Mouse (Mus musculus): Measurements from ENCODE around the gene Thsd7a.
A peak's percentile ranks its signal among the peaks of the same experiment; 100 is the strongest.

Gene Thsd7a

DNA sequence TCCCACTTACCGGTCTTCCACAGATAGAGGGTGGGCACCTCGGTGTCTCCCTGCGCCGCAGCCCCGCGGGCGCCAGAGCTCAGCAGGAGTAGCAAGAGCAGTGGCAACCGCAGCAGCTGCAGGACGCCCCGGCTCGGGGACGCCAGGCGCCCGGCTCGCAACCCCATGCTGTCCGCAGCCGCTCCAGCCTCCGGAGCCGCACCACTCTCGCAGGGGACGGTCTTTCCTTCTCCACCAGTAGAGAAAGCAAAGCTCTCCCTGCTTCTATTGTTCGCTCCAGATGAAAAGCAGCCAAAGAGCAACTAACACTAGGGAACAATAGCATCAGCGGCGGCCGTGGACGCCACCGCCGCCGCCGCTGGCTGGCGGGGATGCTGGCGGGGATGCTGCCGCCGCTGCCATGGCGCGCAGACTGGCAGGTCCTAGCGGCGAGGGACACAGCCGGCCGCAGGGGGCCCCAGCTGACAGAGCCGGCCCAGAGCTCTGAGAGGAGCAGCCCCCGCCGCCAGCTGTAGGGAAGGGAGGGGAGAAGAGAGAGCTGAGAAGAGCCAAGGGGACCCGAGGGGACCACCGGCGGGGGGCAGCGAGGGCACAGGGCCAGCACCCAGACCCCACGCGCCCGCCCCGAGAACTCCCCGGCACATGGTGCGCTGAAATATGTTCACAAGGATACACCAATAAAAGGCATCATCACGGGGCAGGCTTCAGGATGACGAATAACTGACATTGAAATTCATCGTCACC is at the start of gene Thsd7a:
Gene Thsd7a (minus strand): TSS at position 624 of the 744 bp plus-strand sequence.
- peak; percentile 55 to 66 for DNase-seq

DNA sequence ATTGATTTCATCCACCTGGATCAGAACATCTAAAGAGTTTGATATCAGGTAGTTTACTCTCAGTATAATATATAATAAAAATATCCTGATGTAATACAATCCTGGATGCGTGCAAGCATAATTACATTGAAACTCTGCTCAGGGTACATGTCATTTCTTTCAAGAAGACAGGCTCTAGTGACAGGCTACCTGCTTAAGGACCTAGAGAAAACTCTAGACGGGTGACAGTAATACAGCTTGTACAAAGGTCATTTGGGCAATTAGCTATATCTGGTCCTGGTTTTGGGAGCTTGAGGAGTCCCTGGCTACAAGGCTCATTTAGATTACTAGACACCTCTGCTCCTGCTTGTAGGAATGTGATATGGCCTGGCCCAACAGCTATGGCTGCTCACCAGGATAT is 37.9 kb upstream of the Thsd7a start:
- no peak for DNase-seq

DNA sequence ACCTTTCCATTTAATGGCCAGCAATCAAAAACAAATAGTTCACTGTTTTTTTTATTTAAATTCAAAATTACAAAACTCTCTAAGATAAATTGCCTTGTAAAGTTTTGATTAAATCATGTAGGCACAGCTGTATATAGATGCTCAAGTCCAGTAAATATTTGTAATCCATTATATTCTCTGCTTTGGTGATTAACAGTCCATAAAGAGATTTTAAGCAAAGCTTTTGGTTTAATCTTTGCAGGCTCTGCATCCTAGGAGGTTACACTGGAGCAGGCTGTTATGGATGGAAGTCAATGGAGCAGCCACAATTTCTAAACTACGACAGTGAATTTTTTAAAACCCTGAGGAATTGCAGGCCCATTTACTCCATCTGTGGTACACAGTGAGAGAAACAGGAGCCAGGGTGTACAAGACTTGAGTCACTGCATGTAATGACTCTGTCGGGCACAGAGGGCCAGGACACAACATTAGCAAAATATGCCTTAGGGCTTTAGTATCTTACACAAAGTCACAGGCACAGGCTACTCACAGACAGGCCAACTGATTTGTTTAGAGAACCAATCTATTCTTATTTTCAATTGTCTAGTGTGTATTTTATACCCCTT is 37.3 kb upstream of the Thsd7a start:
- no peak for DNase-seq

DNA sequence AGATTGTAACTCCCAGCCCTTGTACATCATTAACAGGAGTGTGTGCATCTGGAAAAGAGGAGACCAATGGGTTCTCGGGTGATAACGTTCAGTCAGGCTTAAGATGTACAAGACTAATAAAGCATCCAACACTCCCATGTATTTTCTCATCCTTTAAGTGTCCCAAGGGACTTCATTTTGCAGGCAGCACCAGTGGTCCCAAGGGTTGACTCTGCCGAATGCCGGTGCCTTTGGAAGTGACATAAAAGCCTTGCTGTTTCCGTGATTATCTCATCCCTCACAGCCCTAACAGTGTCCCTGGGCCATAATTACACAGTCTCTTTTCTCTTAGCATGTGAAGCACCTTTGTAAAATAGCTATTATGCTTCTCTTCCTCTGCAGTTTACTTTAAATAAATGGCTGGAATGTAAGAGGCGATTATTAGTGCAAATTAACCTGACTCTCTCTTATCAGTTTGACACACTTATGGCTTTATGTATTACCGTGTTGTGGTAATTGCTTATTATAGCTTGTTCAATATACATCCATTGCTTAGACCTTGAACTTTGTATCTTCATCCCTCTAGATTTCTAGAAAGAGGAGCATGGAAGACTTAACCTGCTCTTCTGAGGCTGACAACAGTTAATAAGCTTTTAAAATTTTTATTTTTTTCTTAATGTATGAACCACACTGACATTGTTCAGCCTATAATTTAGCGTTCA is 35.9 kb upstream of the Thsd7a start:
- no peak for DNase-seq

DNA sequence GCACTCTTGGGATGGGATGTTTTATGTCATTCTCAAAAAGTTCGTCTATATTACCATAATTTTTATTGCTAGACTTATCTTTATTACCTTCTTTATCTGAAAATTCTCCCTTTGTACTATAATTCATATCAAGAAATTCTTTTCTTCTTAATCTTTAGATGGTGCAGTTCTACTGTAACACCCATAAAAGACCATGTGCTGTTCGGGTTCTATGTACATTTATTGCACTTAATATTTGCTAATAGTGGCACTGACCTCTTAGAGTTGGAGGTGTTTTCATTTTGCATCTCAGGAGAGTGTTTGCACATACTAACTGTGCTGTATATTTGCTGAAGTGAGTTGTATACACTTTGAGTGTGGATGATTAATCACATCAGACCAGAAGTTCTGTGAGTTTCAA is 23.6 kb upstream of the Thsd7a start:
- no peak for DNase-seq

DNA sequence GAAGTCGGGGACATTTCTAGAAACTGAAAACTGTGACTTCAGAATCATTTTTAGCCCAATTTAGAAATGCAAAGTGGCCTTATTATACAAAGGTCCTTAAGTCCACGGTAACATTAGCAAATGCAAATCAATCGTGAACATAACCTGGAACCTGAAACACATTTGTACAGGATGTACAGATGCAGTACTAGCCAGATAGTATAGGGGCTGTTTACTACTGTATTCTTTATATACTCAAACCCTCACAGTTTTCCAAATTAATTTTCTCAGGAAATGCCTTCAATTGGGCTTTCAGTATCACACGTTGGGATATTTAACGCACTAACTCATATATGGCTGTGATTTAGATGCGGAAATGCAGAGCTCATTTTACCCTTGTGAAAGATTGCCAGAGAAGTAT is 16.0 kb upstream of the Thsd7a start:
- no peak for DNase-seq

DNA sequence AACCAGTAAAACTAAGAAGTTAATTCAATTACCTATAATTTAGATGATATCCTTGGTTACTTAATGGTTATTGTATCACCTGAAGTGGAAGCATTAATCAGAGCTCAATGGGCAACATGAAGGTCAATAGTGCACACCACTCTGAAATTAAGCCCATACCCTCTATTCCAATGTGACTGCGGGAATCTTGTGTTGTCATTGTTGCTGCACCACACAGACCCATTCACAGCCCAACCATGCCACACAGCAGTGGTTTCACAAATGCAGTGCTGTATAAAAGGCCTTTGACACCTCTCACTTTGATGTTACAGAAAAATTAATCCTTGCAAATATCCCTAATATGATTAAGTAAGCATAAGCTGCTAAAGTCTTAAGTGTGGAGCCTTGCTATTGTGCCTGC is 15.4 kb upstream of the Thsd7a start:
- no peak for DNase-seq

DNA sequence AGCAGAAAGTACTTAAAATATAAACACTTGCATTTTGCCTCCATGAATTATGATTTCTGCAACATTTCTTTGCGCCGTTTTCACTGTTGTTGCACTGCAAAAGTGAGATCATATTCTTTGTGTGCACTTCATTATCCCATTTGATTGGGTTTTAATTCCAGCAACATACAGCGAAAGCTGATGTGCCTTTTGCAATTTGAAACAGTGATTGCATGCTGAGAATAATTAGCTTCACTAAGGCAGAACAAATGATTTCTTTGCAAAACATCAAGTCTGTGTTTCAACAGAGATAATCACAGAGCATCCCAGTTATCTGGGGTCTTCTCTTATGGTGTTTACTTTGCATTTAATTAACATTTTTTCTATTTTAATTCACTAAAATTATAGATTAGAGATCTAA is 14.6 kb upstream of the Thsd7a start:
- DNase-seq: no peak

DNA sequence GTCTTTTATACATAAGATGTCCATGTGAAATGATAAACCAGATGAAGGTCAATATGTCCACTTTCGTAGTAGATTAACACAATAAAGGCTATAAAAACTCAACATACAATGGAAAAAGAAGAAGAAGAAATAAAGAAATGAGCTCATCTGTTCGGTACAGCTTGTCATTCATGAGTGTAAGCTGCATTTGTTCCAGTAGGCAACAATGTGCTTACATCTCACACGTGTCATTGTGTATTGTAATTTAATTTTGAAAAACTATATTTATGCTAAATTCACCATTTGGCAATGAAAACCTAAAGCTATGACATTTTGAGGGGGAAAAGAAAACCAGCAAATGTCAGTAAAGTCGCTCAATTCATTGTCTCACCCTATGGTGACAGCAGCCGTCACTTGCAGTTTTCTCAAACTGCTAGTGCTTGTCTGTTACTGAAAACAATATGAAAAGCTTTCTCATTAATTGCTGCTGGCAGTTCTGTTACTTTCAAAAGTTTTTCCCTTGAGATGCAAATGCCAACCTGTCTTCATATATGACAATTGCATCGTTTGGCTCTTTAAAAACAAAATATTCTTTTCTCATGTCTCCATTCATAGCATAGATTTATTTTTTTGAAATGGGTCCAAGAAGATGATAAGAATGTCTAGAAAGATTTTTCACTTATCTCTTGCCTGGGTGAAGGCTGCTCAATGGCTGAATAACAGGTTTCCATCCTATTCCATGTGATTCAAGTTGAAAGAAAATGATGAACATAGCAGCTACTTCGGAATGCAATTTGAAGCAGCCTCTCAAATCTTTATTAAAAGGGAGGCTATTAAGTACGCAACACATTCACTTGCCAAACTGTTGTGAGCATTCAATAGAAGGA is 10.4 kb upstream of the Thsd7a start:
- no peak for DNase-seq

DNA sequence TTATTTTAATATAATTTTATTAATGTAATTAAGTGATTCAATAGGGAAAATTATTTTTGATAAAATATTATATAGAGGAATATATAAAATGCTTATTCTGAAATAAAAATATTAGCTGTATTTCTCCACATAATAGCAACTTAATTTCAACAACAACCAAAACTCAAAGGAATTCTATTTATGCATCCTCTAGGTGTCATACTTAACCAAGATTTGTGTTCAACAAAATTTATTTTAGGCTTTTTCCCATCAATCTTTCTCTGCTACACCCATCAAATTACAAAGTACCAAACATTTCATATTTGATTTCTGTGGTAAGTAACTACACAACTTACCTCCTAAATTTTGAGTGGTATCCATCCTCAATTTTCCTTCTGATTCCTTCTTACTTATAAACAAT is 3.1 kb upstream of the Thsd7a start:
- no peak for DNase-seq

DNA sequence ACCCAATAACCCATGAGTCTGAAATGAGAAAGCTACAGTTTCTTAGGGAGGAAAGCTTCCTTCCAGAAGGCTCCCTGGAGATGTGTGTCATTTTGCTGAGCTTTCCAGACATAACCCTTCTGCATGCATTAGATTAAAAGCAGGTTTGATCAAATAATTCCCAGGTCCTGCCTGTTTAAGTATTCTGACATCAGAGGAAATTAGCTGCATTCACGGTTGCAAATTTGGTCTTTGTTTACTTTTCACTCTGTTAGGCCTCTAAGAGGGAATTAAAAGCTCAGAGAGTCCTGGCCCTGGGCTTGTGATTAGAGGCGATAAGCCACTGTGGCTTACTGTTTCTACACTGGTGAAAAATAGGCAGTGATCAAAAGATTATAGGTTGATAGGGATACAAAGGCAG is 1.2 kb upstream of the Thsd7a start:
- no peak for DNase-seq

DNA sequence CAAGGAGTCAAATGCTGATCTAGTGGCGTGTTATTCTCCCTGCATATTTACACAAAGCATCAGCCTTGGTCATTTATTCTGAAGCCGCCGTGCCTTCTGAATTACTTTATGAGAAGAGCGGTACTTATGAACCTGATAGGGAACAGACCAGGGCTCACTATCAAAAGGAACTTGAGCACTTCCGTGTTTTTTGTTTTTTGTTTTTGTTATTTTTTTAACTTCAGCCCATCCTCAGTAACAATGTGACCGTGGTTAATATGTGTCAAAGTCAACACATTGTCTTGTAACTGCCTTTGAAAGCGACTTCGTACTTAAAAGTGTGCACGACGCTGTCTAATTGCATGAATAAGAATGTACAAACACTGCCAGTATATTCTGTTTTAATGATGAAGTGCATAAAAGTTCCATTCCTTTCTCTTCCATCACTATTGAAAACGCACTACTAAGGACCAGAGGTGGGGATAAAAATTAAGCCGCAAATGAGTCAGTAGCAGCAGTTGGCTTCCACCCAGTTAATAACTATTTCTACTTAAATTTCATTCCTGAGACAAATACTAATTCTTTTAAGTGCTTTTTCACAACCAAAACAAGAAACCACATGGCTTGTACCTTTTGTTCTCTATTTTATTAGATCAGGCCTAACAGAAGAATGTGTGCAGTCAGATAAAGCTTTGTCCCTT is 461 bp upstream of the Thsd7a start:
- DNase-seq: no peak

DNA sequence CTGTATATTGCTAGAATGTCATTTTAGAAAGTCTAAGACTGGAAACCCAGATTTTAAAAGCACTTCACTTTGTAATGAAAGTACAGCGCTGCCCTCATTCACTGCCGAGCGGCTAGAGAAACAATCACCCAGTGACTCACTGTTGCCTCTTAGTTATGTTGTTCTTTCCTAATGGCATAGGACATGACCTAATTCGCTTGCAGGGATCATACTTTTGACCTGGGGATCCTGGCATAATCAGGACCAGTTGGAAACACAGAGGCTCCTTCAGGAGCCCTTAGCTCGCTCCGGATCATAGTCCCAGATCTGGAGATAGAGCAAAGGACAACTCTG is 790 bp downstream of the Thsd7a start:
- no peak for DNase-seq

DNA sequence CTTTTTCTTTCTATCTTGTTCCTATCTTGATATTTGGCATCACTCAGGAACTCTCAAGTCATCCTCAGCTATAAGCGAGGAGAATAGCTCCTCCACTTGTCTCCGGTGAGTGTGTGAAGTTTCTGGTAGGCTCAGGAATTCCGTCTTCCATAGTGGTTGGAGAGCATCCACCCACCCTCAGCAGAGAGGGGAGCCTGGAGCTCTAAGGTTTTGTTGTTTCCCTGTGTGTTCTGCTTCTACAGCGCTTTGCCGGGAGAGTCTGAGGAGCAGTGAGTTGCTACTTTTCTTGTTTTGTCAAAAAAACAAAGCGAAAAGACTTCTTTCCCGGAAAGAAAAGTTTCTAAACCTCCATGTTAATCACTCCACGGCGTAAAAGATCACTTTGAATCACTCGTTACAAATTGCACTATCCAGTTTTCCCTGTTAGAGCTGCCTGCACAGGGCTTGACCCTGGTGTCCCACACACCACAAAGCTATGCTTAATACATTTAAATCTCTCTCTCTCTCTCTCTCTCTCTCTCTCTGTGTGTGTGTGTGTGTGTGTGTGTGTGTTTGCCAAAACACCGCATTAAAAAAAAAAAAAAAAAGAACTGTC is 1.3 kb downstream of the Thsd7a start:
- peak; percentile 16 to 21 for DNase-seq

DNA sequence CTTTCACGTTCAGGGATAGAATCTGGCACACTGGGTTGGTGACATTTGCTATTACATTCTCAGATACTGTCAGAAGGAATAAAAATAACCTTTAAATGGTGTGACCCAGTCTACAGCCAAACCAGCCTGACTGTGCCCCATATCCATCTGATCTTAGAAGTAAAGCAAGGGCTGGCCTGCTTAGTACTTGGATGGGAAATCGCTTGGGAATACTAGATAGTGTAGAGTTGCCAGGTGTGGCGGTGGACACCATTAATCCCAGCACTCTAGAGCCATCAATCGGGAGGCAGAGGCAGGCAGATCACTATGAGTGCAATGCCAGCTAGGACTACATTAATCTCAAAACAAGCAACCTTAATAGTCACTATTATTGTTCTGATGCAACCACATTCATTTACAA is 6.4 kb downstream of the Thsd7a start:
- no peak for DNase-seq

DNA sequence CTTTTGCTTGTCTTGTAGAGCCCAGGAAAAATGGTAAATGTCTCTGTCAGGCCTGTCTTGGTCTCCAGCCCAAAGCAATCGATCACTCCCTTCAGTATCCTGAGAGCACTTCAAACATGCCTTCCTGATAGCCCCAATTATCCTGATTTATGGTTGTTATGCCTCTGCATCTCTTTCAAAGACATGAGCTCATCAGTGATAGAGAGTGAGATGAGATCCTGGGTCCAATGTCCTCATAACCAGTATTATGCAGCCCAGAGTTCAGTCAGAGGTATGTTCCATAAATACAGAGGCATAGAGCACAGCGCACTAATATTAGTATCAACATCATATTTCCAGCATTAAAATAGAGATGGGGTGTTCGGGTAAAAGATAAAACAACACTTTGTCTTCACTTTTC is 15.3 kb downstream of the Thsd7a start:
- no peak for DNase-seq

DNA sequence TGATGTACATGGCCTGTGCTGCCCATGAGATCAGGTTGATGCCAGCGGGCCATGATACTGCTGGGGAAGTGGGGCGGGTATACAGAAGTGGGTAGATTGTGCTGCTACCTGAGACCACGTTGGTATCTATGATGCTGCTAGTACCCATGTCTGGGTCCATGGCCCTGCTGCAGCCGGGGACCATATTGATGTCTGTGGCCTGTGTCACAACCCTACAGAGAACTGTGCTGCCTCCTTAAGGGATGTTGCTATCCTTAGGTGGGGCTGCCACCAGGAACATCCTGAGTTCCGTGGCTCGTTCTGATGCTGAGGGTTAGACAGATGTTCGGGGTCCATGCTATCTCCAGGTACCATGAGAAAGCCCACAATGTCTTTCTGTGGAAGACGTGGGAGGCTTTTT is 33.1 kb downstream of the Thsd7a start:
- no peak for DNase-seq

DNA sequence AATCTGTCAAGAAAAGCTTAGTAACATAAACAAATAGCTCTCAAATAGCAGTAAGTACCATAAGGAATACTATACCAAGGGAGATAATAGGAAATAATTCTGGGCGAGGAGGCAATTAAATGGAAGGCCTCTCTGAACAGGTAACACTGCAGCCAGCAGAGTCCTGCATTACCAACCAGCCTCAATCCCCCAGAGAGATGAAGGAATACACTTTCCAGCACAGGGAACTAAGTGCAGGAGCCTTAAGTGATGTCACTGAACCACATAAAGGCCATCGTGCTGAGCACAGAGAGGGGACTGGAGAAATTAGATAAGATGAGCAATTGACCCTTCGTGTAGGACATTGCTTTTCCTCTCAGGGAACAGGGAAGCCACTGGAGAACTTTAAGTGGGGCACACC is 36.6 kb downstream of the Thsd7a start:
- DNase-seq: no peak

DNA sequence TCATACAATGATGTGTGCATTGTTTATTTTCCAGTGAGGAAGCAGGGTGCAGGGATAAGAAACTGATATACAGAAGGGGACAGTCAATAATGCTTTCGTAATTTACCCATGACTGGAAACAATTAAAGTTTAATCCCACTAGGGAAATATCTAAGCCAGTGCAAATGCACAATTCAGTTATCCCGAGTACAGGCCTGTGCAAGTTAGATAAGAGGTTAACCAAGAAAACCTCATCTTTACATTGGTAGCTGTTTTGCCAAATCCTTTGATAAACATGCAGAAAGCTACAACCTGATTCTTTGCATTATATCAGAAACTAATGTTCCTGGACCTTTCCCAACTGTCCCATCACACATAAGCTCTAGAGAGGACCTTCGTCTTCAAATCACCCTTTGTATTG is 46.3 kb downstream of the Thsd7a start:
- DNase-seq: no peak

DNA sequence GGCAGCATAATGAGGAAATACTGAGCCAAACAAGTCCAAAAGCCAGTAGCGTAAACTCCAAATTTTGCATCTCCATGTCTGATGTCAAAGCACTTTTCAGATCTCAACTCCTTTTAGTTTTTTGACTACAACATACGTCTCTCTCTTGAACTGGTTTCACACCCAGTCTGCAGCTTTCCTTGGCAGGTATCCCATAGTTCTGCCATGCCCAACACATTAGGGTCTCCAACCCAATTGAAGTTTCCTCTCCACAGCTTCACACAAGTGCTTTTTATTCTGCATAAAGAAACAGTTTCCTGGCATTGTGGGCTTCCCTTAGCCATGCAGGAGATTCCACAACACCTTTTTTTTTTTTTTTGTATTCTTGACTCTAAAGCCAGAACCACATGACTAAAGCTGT is 50.1 kb downstream of the Thsd7a start:
- DNase-seq: no peak

DNA sequence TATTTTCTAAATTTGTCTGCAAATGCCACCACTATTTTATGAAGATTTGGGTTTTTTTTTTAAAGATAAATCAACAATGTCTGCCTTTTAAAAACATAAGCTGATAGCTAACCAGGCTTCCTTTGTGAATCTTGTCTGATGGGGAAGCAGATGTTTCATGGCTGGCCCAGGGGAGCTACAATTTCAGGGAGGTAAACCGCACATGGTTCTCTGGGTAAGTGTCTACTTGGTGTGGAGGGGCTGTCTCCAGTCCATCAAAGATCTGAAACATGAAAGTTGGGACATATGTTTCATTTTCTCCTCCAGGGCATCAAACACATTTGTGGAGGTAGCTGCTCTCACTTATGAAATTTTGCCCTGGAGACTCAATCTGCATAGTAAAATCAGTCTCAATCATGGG is 55.5 kb downstream of the Thsd7a start:
- DNase-seq: no peak

DNA sequence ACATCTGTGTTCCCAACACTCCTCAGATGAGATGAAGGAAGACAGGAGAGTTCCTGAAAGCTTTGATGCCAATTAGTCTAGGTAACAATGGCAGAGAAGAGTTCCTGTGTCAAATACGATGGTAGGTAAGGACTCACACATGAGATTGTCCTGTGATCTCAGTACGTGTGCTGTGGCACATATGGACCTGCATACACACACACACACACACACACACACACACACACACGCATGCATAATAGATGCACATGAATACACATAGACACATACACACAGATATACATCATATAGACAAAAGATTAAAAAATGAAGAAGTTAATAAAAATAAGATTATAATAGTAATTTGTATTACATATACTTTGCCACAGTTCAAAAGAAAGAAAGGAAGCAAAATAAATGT is 56.0 kb downstream of the Thsd7a start:
- DNase-seq: no peak

DNA sequence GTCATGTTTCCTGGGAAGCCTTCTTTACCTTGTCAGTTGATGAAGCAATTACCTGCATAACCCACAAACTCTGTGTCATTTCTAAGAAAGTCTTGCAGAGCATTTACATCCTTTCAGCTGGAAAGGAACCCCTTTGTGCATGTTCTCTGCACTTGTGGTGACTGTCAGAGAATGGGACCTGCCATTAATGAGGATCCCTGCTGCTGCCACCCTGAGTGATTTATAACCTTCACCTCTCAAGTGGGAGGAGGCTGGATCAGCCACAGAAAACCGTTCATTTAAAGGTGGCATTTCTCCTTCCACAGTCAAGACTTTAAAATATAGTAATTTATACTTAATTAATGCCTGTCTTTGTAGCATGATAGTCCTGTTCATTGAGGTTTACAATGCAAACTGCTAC is 99.6 kb downstream of the Thsd7a start:
- DNase-seq: no peak
